Mouse (Mus musculus) lung, postnatal 0 days (tissue): ENCODE results near the gene Rnf169.

Source experiments
- CTCF ChIP-seq: IDR thresholded peaks from 2 replicates; pipeline ENCODE4 v1.5.1; 2016; ENCODE audit warnings: antibody characterized with exemption, mild to moderate bottlenecking
- EP300 ChIP-seq: IDR thresholded peaks from 2 replicates; pipeline ENCODE4 v1.6.1; 2016; ENCODE audit warnings: antibody characterized with exemption, mild to moderate bottlenecking, control low read depth

DNA sequence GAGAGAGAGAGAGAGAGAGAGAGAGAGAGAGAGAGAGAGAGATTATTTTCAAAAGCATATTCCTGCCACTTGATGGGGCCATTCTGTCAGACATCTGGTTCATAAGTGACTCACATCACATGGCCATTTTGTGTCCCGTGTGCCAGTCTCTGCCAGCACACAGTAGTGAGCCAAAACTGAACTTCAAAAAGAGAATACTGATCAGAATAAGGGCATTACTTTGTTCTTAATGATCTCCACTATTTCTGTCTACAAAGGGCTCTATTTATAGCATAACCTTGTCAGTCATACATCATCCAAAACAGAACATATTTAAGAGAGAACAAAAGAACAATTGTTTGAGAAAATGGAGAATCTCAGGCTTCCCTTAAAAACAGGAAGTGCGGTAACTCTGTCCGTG is 88.8 kb downstream of the Rnf169 start:
- TF ChIP-seq EP300 (no peak), CTCF (no peak)
